Mouse (Mus musculus) intestine, postnatal 0 days (tissue): ENCODE measurements around the gene Kcnq5. TPM values are rescaled to one million over a fixed set of nuclear protein-coding genes. Genes with fewer than 3 reads are reported as not detected.
"Not testable (repeated sequence)": the region's sequence is repeated elsewhere in the genome, so short reads cannot be mapped to it uniquely, and the experiment has no call there.

ENCODE experiments used
- ATAC-seq: fragments of 200-750 bp; cut with Nextera tagmentation; 2 replicates; pipeline ENCODE4 v1.8.0; 2017; ENCODE audit warnings: mild to moderate bottlenecking, moderate TSS enrichment, moderate library complexity
- H3K27ac ChIP-seq: fragments of 300-500 bp; sonication (generic); 2 replicates; pipeline ENCODE4 v1.5.1; 2014; ENCODE audit warnings: mild to moderate bottlenecking, low read depth, low read length, moderate library complexity
- H3K27me3 ChIP-seq: fragments of 300-500 bp; sonication (generic); replicated peaks from 2 replicates; pipeline ENCODE4 v1.6.1; 2014; ENCODE audit warnings: low read length, mixed read lengths; ENCODE audit not compliant: control insufficient read depth, insufficient read depth
- H3K36me3 ChIP-seq: fragments of 300-500 bp; sonication (generic); 2 replicates; pipeline ENCODE4 v1.6.1; 2014; ENCODE audit warnings: mild to moderate bottlenecking, moderate library complexity; ENCODE audit not compliant: control insufficient read depth, insufficient read depth
- H3K4me1 ChIP-seq: fragments of 300-500 bp; sonication (generic); replicated peaks from 2 replicates; pipeline ENCODE4 v1.6.1; 2014; ENCODE audit warnings: antibody characterized with exemption, low read length, mixed read lengths; ENCODE audit not compliant: control insufficient read depth, insufficient read depth
- H3K4me2 ChIP-seq: fragments of 300-500 bp; sonication (generic); replicated peaks from 2 replicates; pipeline ENCODE4 v1.6.1; 2014; ENCODE audit warnings: low read depth, mild to moderate bottlenecking, moderate library complexity
- H3K4me3 ChIP-seq: fragments of 300-500 bp; sonication (generic); 2 replicates; pipeline ENCODE4 v1.5.1; 2014; ENCODE audit warnings: low read depth, low read length
- H3K9ac ChIP-seq: fragments of 300-500 bp; sonication (generic); 2 replicates; pipeline ENCODE4 v1.6.1; 2014; ENCODE audit warnings: mild to moderate bottlenecking, low read depth, low read length
- H3K9me3 ChIP-seq: fragments of 300-500 bp; sonication (generic); 2 replicates; pipeline ENCODE4 v1.6.1; 2016; ENCODE audit warnings: mixed run types; ENCODE audit not compliant: control insufficient read depth
- CTCF ChIP-seq: sonication (generic); IDR thresholded peaks from 2 replicates; pipeline ENCODE4 v1.5.1; 2016; ENCODE audit warnings: low read depth, mild to moderate bottlenecking, control low read depth, antibody characterized with exemption, moderate library complexity
- WGBS: fragments of 180-500 bp; shearing (Covaris S2); extraction: QIAGEN DNeasy Blood & Tissue Kit; methylation state at CpG from one replicate; pipeline ENCODE4 v1.1.7; 2014; 5-methylcytosine and 5-hydroxymethylcytosine counted together
- polyA plus RNA-seq: library from polyadenylated mRNA; unstranded; fragments of >200 nt; fragmentation: Nextera tagmentation; extraction: Ambion mirVana; gene quantifications from 2 replicates; pipeline ENCODE4 v1.2.1, GENCODE M21; 2015

The Kcnq5 gene
- polyA plus RNA-seq, 1 experiment from 2014 or later, result 0.40 TPM

GRCm38 (mm10) chr1:21402804-21403203 lies 558.9 kb downstream of the Kcnq5 start:
- no peak overlapping the region for H3K27ac ChIP-seq
- H3K4me1 ChIP-seq, result no peaks in the 10 kb centered on the region
- no peaks in the 10 kb centered on the region for H3K27me3 ChIP-seq
- no peak overlapping the region for H3K4me3 ChIP-seq
- H3K4me2 ChIP-seq, result no peak overlapping the region
- ATAC-seq, result no peak
- WGBS, result 82% methylated on average over 8 of the region's 8 CpGs
- no peaks in the 10 kb centered on the region for H3K36me3 ChIP-seq
- H3K9ac ChIP-seq, result no peak overlapping the region
- TF ChIP-seq CTCF, result no peak
- no peaks in the 10 kb centered on the region for H3K9me3 ChIP-seq

- H3K9ac ChIP-seq, result no peak overlapping the region
- H3K4me3 ChIP-seq, result no peak overlapping the region
- no peak overlapping the region for H3K4me2 ChIP-seq
- 72% methylated on average over 6 of the region's 6 CpGs for WGBS
- no peak for TF ChIP-seq CTCF
- H3K27me3 ChIP-seq, result no peaks in the 10 kb centered on the region
- H3K4me1 ChIP-seq, result no peaks in the 10 kb centered on the region
- no peak for ATAC-seq
- H3K36me3 ChIP-seq, result no peaks in the 10 kb centered on the region
- H3K9me3 ChIP-seq, result no peaks in the 10 kb centered on the region
- H3K27ac ChIP-seq, result no peak overlapping the region
Observed at GRCm38 (mm10) chr1:21391138-21391671, 570.5 kb downstream of the Kcnq5 start.

- Histone ChIP-seq H3K9me3 (no peaks in the 10 kb centered on the region), H3K4me2 (no peak within 1 kb of the TSS), H3K27ac (no peak within 1 kb of the TSS), H3K27me3 (no peaks in the 10 kb centered on the region), H3K4me1 (no peaks in the 10 kb centered on the region), H3K9ac (no peak within 1 kb of the TSS), H3K4me3 (no peak within 1 kb of the TSS), H3K36me3 (no peaks in the 10 kb centered on the region)
- 87% methylated on average over 1 of the region's 1 CpGs for WGBS
- no peak for ATAC-seq
- no peak for TF ChIP-seq CTCF
Observed at GRCm38 (mm10) chr1:21383256-21383655, 578.5 kb downstream of the Kcnq5 start, which contains the start of gene Khdc1b. Gene Khdc1b (plus strand): TSS chr1:21383556.

GRCm38 (mm10) chr1:21368031-21368430 lies 593.7 kb downstream of the Kcnq5 start, which contains the start of gene Khdc1c:
Gene Khdc1c (plus strand): TSS chr1:21368331.
- H3K4me2 ChIP-seq, H3K27me3 ChIP-seq, H3K36me3 ChIP-seq, H3K9ac ChIP-seq, H3K4me1 ChIP-seq, ATAC-seq, H3K4me3 ChIP-seq, H3K27ac ChIP-seq, H3K9me3 ChIP-seq: not testable (repeated sequence)
- 78% methylated on average over 1 of the region's 1 CpGs for WGBS

GRCm38 (mm10) chr1:21349341-21349740 lies 612.4 kb downstream of the Kcnq5 start, which contains the start of gene Khdc1a:
Gene Khdc1a (plus strand): TSS chr1:21349641.
- H3K4me1 ChIP-seq, result no peaks in the 10 kb centered on the region
- no peak within 1 kb of the TSS for H3K9ac ChIP-seq
- no peak for TF ChIP-seq CTCF
- H3K4me3 ChIP-seq, result no peak within 1 kb of the TSS
- H3K4me2 ChIP-seq, result no peak within 1 kb of the TSS
- no peaks in the 10 kb centered on the region for H3K36me3 ChIP-seq
- no peaks in the 10 kb centered on the region for H3K9me3 ChIP-seq
- no peaks in the 10 kb centered on the region for H3K27me3 ChIP-seq
- no peak within 1 kb of the TSS for H3K27ac ChIP-seq
- WGBS, result 78% methylated on average over 2 of the region's 2 CpGs
- ATAC-seq, result no peak
